ENCODE assay signal across 20 mouse cellular contexts in genomic region chrX:129728717-129729220, GRCm38 (mm10).
"Had no signal": no experiment of that assay in that cellular context is flagged by ENCODE, and none has a peak within 500 bp of the region (broad histone marks: within the 10 kb centered on the region; RNA-seq: fewer than 3 reads in every experiment).

No protein-coding gene starts in this region.

- DNase-seq: kidney, adult 2 months; kidney, postnatal 10 days; kidney, postnatal 36 days; left cerebral cortex, postnatal 4 days; lung, adult 18-20 months; lung, postnatal 10 days; lung, postnatal 36 days; right cerebral cortex, adult 18-20 months; right cerebral cortex, postnatal 14 days; thymus, postnatal 25 days had no signal

- H3K4me1 ChIP-seq: kidney, embryonic 15.5 days; limb, embryonic 12.5 days; limb, embryonic 15.5 days; lung, embryonic 15.5 days; megakaryocyte, embryonic 14.5 days; midbrain, embryonic 10.5 days; midbrain, embryonic 13.5 days had no signal

- H3K4me3 ChIP-seq: kidney, embryonic 15.5 days; limb, embryonic 12.5 days; limb, embryonic 15.5 days; lung, embryonic 15.5 days; megakaryocyte, embryonic 14.5 days; midbrain, embryonic 10.5 days; midbrain, embryonic 13.5 days had no signal

- H3K9me3 ChIP-seq: kidney, embryonic 15.5 days; limb, embryonic 12.5 days; limb, embryonic 15.5 days; lung, embryonic 15.5 days; megakaryocyte, embryonic 14.5 days; midbrain, embryonic 10.5 days; midbrain, embryonic 13.5 days had no signal

- H3K27me3 ChIP-seq: kidney, embryonic 15.5 days; limb, embryonic 12.5 days; limb, embryonic 15.5 days; lung, embryonic 15.5 days; megakaryocyte, embryonic 14.5 days; midbrain, embryonic 13.5 days had no signal

- ATAC-seq: intestine, postnatal 0 days; midbrain, embryonic 13.5 days; midbrain, embryonic 16.5 days had no signal

- H3K4me2 ChIP-seq: kidney, embryonic 15.5 days; limb, embryonic 12.5 days; limb, embryonic 15.5 days; lung, embryonic 15.5 days; midbrain, embryonic 13.5 days had no signal

- H3K9ac ChIP-seq: kidney, embryonic 15.5 days; limb, embryonic 12.5 days; limb, embryonic 15.5 days; liver, embryonic 14.5 days; lung, embryonic 15.5 days; midbrain, embryonic 13.5 days had no signal

- H3K36me3 ChIP-seq: kidney, embryonic 15.5 days; limb, embryonic 12.5 days; limb, embryonic 15.5 days; lung, embryonic 15.5 days; midbrain, embryonic 10.5 days; midbrain, embryonic 13.5 days had no signal

- H3K27ac ChIP-seq: kidney, embryonic 15.5 days; limb, embryonic 12.5 days; limb, embryonic 15.5 days; liver, embryonic 14.5 days; lung, embryonic 15.5 days; midbrain, embryonic 10.5 days; midbrain, embryonic 13.5 days had no signal
